Mouse (Mus musculus): Measurements from ENCODE around the gene Cyp2j6.
A peak's percentile ranks its signal among the peaks of the same experiment; 100 is the strongest.
"Not testable (repeated sequence)": the region's sequence is repeated elsewhere in the genome, so short reads cannot be mapped to it uniquely, and the experiment has no call there.

Cyp2j6 gene

GRCm38 (mm10) chr4:96553133-96553819 lies at the start of gene Cyp2j6:
Cyp2j6 (minus strand) TSS chr4:96553661.
- no peak for DNase-seq (ENCODE audit: low read depth, low spot score)

GRCm38 (mm10) chr4:96591791-96592150 lies 38.3 kb upstream of the Cyp2j6 start:
- no peak for DNase-seq (ENCODE audit: low read depth, low spot score)

- peak; percentile 45 for DNase-seq (ENCODE audit: low read depth, low spot score)
These were observed 37.7 kb upstream of the Cyp2j6 start, which contains the start of gene Cyp2j9 for GRCm38 (mm10) chr4:96590911-96591790. Cyp2j9 (minus strand) TSS chr4:96591578.

DNA sequence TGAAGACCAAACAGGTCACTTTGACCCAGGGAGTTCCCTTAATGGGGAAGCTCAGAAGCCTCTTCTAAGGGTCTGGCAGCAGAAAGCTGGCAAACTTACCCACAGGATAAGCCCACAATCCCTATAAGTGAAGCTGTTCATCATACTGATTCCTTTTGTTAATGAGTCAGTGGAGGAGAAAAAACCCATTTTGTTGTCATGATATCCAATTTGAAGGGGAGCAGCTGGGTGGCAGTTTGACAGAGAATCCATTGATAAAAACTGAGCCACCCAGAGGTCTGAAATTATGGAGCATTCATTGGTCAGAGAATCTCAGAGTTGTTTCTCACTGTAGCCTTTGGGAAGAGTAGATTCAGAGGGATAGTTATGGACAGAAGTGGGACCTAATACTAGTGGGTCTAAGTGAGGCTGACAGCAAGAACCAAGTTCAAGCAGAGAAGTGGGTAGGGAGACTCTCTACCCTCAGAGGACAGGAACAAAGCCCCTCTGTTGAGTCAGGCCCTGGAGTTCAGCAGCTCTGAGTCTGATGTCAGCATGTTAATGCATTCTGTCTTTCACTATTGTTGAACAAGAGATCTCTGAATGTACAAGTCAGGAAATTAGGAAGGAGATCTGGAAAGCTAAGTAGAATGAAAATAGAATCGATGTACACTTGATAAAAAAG lies 28.1 kb upstream of the Cyp2j6 start:
- DNase-seq (ENCODE audit: low read depth, low spot score): no peak

DNA sequence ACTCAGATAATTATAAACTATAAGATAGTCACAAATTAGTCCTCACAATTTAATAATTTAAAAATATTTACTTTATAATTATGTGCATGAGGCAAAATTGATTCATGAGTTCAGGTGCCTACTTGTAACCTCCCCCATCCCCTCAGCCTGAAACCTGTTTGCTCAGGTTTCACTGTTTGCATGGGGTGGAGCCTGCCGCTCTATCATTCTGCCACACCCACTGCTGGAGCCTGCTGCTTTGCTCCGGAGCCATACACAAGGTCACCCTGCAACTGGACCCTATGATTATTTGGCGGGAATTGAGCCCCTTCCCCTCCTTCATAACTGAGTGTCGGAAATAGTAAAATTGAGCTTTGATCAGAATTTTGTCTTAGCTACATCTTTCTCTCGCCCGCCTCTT lies 26.9 kb upstream of the Cyp2j6 start:
- not testable (repeated sequence) for DNase-seq (ENCODE audit: low read depth, low spot score)

GRCm38 (mm10) chr4:96569442-96569841 lies 16.0 kb upstream of the Cyp2j6 start:
- DNase-seq (ENCODE audit: low read depth, low spot score): no peak

- DNase-seq (ENCODE audit: low read depth, low spot score): no peak
These were observed 14.5 kb upstream of the Cyp2j6 start for GRCm38 (mm10) chr4:96567988-96568387.

- DNase-seq (ENCODE audit: low read depth, low spot score): no peak
These were observed 12.3 kb upstream of the Cyp2j6 start for GRCm38 (mm10) chr4:96565808-96566207.

DNA sequence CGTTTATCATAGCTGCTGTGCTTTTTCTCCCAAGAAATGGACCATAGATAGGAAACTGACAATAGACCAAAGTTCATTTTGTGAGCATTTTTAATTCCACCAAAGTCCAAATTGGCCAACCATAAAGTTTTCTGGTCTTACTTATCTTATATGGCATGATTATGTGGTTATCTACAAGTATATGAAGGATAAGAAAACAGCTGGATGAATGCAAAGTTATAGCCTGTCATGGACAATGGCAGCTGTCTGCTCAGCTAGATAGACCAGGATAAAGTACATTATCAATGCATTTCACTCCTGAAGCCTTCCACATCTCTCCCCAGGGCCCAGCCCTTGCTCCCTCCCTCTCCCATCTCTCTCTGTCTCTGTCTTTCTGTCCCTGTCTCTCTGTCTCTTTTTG lies 7.0 kb upstream of the Cyp2j6 start:
- no peak for DNase-seq (ENCODE audit: low read depth, low spot score)

GRCm38 (mm10) chr4:96559781-96560180 lies 6.3 kb upstream of the Cyp2j6 start:
- no peak for DNase-seq (ENCODE audit: low read depth, low spot score)

GRCm38 (mm10) chr4:96551619-96552018 lies 1.8 kb downstream of the Cyp2j6 start:
- no peak for DNase-seq (ENCODE audit: low read depth, low spot score)

GRCm38 (mm10) chr4:96545976-96546375 lies 7.5 kb downstream of the Cyp2j6 start:
- DNase-seq (ENCODE audit: low read depth, low spot score): no peak

DNA sequence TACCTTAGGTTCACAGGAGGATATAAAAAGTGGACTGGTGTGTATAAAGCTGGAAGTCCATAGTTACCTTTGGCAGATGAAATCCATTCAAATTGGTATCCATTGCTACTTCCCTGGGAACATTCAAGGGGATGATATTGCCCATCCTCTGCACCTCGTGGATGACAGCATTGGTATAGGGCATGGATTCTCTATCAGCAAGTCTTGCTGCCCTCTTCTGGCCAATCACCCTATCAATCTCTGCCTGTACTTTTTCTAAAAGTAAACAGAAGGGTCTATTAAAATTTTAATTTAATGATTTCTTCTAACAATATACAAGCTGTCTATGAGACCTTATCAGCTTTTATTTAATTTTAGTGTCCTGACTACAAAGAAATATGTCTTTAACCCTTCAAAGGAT lies 27.7 kb downstream of the Cyp2j6 start:
- no peak for DNase-seq (ENCODE audit: low read depth, low spot score)

DNA sequence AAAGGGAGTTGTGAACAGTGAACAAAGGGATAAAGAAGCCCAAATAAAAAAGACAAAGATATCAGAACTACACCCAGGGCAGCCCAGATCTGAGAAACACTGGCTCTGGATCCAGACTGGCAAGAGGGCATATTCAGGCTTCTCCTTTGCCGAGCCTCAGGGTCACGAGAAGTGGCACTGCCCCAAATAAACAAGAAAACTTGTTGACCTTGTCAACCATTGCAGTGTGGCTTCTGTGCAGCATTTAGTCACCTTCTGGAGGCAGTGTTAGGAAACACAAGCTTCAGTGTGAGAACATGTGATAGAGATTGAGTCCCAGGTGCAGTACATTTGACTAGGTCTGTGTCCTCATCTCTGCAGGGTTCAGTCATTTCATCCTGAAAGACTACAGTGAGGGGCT lies 31.2 kb downstream of the Cyp2j6 start:
- no peak for DNase-seq (ENCODE audit: low read depth, low spot score)

GRCm38 (mm10) chr4:96510083-96510482 lies 43.4 kb downstream of the Cyp2j6 start:
- no peak for DNase-seq (ENCODE audit: low read depth, low spot score)

DNA sequence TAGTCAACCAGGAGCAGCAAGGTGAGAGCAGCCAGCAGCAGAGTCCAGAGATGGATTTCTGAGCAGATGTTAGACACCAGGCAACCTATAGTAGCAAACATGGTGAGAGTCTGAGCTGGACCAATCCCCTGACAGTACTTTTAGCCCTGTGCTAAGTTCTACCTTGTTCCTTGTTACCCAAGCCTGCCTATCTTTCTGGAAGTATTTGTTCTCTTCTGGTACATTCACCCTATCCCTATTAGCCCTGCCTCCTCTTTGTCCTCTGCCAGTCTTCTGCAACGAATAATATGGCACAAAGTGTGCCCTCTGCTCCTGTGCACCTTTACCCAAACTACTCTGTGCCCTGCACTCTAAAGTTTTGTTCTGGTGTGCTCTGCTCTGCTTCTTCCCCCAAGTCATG lies 46.2 kb downstream of the Cyp2j6 start, which contains the start of gene Cyp2j8:
Cyp2j8 (minus strand) TSS at position 101 of the 400 bp plus-strand sequence.
- no peak for DNase-seq (ENCODE audit: low read depth, low spot score)

Data from brain, embryonic 18.5 days (tissue).